Mouse (Mus musculus) cerebellum, postnatal 4 days (tissue): ENCODE results near the gene Dnttip2.

ENCODE experiments used
- DNase-seq, 2 experiments: peaks; one replicate each; pipeline ENCODE4 v3.0.0; 2022; ENCODE audit warnings: low spot score in 2 of 2, mixed read lengths in 1 of 2

Dnttip2 gene

DNA sequence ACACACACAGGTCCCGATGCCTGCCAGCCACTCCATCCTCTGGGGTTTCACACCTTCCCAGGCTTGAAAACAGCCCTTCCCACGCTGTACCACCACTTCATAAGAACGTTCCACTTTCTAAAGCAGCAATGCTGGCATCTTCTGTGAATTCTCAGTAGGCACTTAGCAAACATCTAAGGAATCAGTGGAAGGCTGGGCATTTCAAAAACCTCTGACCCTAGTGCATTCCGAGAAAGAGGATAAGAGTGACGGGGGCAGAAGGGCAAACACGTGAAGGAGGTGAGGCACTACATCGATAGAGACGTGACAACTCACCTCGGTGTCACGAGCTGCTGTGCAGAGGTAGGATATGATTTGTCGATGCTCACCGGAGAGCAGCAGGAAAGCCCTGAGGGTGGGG lies 56.3 kb downstream of the Dnttip2 start:
- no peak for DNase-seq

DNA sequence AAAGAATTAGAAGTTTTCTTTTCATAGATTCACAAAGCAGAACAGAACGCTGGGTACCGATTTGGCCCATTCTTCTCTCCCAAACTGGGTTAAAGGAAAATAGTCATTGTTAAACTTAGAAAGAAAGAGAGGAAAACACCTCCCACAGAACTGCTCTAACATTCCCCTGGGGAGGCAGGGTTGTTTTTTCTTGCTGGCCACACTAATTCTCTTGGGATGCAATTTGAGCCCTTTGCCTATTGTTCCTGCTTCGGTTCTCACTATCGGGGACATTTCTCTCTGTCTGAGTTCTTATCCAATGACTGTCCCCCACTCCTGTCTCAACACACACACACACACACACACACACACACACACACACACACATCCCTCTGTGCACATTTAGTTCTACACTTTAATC lies 59.3 kb downstream of the Dnttip2 start:
- DNase-seq = no peak

DNA sequence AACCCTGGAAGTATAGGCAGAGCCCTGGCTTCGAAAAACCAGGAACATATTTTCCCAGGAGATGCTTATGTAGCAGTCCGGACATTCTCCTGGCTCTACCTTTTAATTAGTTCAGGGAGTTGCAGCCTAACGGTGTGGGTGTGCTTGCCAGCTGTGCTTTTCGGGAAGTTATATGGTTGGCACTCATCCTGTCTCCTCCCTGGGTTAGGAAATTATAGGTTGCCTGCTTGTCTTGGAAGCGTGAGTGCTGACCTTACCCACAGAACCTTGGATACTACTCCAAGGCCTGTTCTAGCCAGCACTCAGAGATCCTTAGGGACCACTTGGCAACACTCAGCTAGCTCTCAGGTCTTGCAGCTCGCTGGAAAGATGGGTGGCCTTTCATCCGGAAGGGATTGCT lies 59.7 kb downstream of the Dnttip2 start:
- DNase-seq = no peak

DNA sequence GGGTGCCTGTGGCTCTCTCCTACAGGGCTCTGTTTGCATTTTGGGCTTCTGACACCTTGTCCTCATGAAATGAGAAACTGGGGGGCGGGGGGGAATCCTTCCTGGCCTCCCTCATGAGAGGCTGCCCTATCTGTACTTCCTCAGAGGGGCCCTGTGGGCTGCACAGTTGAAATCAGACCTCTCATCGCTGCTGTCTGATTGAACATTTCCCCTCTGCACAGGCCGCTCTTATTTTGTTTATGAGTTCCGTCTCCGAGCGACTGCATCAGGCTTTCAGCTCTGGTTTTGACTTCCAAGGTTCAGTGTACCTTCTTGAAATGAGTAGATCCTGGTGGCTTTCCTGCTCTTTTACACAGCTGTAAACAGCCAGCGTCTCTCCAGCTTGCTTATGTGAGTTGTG lies 60.2 kb downstream of the Dnttip2 start:
- DNase-seq = no peak
